Mouse (Mus musculus) hindbrain, postnatal 0 days (tissue): Measurements from ENCODE around the gene Glyctk. TPM values are rescaled to one million over a fixed set of nuclear protein-coding genes. Genes with fewer than 3 reads are reported as not detected.

Source experiments
- ATAC-seq: fragments of 200-750 bp; cut with Nextera tagmentation; 2 replicates; pipeline ENCODE4 v1.8.0; 2017; ENCODE audit warnings: mild to moderate bottlenecking, moderate TSS enrichment, moderate library complexity
- DNase-seq: peaks from one replicate; pipeline ENCODE4 v3.0.0-alpha.2; 2015; ENCODE audit warnings: low spot score
- H3K27ac ChIP-seq: fragments of 300-500 bp; sonication (generic); 2 replicates; pipeline ENCODE4 v1.5.1; 2014; ENCODE audit warnings: mild to moderate bottlenecking
- H3K27me3 ChIP-seq: fragments of 300-500 bp; sonication (generic); 2 replicates; pipeline ENCODE4 v1.6.1; 2014; ENCODE audit warnings: low read length, mixed read lengths; ENCODE audit not compliant: insufficient read depth
- H3K36me3 ChIP-seq: fragments of 300-500 bp; sonication (generic); 2 replicates; pipeline ENCODE4 v1.6.1; 2014; ENCODE audit warnings: low read length, mixed read lengths; ENCODE audit not compliant: insufficient read depth
- H3K4me1 ChIP-seq: fragments of 300-500 bp; sonication (generic); 2 replicates; pipeline ENCODE4 v1.6.1; 2014; ENCODE audit warnings: antibody characterized with exemption, low read length, mixed read lengths; ENCODE audit not compliant: insufficient read depth
- H3K4me2 ChIP-seq: fragments of 300-500 bp; sonication (generic); 2 replicates; pipeline ENCODE4 v1.6.1; 2014; ENCODE audit warnings: low read depth, mild to moderate bottlenecking, low read length, moderate library complexity, mixed read lengths
- H3K4me3 ChIP-seq: fragments of 300-500 bp; sonication (generic); 2 replicates; pipeline ENCODE4 v1.5.1; 2014; ENCODE audit warnings: low read length
- H3K9ac ChIP-seq: fragments of 300-500 bp; sonication (generic); replicated peaks from 2 replicates; pipeline ENCODE4 v1.6.1; 2014; ENCODE audit warnings: mild to moderate bottlenecking, low read length, moderate library complexity, mixed read lengths
- H3K9me3 ChIP-seq: fragments of 300-500 bp; sonication (generic); 2 replicates; pipeline ENCODE4 v1.6.1; 2016; ENCODE audit warnings: low read length, mixed read lengths
- CTCF ChIP-seq: IDR thresholded peaks from 2 replicates; pipeline ENCODE4 v1.5.1; 2016; ENCODE audit warnings: antibody characterized with exemption, control low read depth, low read depth
- WGBS: fragments of 180-500 bp; shearing (Covaris S2); extraction: QIAGEN DNeasy Blood & Tissue Kit; methylation state at CpG from one replicate; pipeline ENCODE4 v1.1.7; 2014; 5-methylcytosine and 5-hydroxymethylcytosine counted together
- polyA plus RNA-seq: library from polyadenylated mRNA; unstranded; fragments of >200 nt; fragmentation: Nextera tagmentation; extraction: Ambion mirVana; gene quantifications from 2 replicates; pipeline ENCODE4 v1.2.1, GENCODE M21; 2015
- total RNA-seq: library from RNA; depleted of rRNA; stranded (reverse); fragments of >200 nt; gene quantifications from 2 replicates; pipeline ENCODE4 v1.2.3, GENCODE M21; 2014

Gene Glyctk
- total and polyA plus RNA-seq, 2 experiments from 2014 or later: 1.2 to 1.3 TPM

DNA sequence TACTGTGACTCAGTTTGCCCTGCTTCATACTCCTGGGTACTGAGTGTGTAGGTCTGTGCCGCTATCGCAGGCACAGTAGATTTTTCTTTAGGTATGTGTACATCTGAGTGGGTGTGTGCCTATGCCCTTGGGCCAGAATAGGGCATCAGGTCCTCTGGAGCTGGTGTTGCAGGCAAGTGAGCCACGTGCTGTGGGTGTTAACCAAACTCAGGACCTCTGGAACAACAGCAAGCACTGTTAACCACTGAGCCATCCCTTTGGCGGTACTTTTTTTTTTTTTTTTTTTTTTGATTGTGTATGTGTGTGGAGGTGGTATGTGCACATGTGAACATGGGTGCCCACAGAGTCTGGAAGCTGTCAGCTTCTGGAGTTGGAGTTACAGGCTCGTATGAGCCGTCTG, 19.9 kb upstream of the Glyctk start:
- ATAC-seq: no peak
- no peak overlapping the region for H3K9ac ChIP-seq
- peaks cover 40% of the 10 kb centered on the region for H3K36me3 ChIP-seq
- H3K9me3 ChIP-seq: no peaks in the 10 kb centered on the region
- H3K4me1 ChIP-seq: peaks cover 19% of the 10 kb centered on the region
- no peak for TF ChIP-seq CTCF
- no peak overlapping the region for H3K4me2 ChIP-seq
- H3K27me3 ChIP-seq: no peaks in the 10 kb centered on the region
- 87% methylated on average over 6 of the region's 6 CpGs for WGBS
- no peak overlapping the region for H3K4me3 ChIP-seq
- H3K27ac ChIP-seq: no peak overlapping the region
- DNase-seq: no peak

DNA sequence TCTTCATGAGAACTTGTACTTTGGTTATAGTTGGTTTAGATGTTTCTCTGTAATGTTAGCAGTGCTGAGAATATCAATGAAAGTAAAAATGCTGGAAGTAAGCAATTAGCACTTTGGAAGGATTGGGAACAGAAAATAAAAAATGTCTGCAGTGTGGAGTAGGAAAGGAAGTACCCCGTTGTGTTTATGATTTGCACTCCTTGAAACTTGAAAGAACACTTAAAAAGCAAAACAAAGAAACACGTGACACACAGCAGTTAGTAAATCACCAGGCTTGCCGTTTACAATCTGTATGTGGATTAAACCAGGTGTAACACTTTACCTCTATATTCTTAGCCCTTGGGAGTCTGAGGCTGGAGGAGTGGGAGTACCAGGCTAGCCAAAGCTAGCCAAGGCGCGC, 18.8 kb upstream of the Glyctk start:
- Histone ChIP-seq H3K9me3 (no peaks in the 10 kb centered on the region), H3K27me3 (no peaks in the 10 kb centered on the region), H3K4me3 (no peak overlapping the region), H3K9ac (no peak overlapping the region), H3K36me3 (peaks cover 30% of the 10 kb centered on the region), H3K4me1 (peaks cover 19% of the 10 kb centered on the region), H3K27ac (no peak overlapping the region), H3K4me2 (no peak overlapping the region)
- ATAC-seq (no peak), DNase-seq (no peak)
- TF ChIP-seq CTCF: no peak
- 85% methylated on average over 5 of the region's 5 CpGs for WGBS

DNA sequence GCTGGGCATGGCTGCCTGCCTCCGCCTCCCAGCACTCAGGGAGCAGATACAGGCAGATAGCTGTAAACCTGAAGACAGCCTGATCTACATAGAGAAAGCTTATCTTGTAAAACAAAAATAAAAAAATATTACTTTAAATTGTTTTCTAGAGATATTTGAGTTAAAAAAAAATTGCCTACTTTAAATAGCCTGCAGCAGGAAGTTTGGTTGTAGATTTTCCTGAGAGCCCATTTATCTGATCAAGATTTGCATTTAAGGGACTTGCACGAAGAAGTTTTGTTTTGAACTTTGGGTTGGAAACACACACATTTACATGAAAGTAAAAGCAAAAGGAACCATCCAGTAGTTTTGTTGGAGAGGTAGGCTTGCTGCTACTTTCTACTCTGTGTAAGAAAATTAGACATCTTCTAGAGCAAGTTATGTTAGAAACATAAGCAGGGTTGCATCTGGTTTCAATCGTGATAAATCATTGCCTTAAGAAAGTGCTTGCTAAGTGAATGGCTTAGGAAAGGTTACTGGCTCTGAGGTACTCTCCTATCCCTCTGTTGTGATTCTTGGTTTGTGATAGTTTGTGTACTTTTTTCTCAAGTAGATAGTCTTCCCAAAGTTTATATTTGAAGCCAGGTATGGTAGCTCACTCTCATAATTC, 17.7 kb upstream of the Glyctk start:
- H3K4me2 ChIP-seq: 0 out of 2 replicates have a peak overlapping the region, but pooled peaks have one; percentile 33
- H3K36me3 ChIP-seq: peaks cover 27% of the 10 kb centered on the region
- WGBS: 77% methylated on average over 3 of the region's 3 CpGs
- peaks cover 19% of the 10 kb centered on the region for H3K4me1 ChIP-seq
- no peak overlapping the region for H3K27ac ChIP-seq
- TF ChIP-seq CTCF: no peak
- DNase-seq: no peak
- no peak overlapping the region for H3K4me3 ChIP-seq
- ATAC-seq: no peak
- H3K9me3 ChIP-seq: no peaks in the 10 kb centered on the region
- H3K27me3 ChIP-seq: no peaks in the 10 kb centered on the region
- H3K9ac ChIP-seq: no peak overlapping the region

DNA sequence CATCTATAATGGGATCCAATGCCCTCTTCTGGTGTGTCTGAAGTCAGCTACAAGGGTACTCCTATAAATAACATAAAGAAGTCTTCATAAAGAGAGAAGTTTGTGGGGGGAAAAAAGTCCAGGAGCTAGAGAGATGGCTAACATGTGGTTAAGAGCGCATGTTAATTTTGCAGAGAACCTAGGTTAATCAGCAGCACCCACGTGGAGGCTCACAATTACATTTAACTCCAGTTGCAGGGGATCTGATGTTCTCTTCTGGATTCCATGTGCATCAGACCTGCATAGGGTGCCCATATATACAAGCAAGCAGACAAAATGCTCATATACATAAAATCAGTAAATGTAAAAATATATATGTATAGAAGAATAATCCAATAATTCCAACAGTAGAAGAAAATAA, 15.4 kb upstream of the Glyctk start:
- Histone ChIP-seq H3K27ac (no peak overlapping the region), H3K4me1 (peaks cover 19% of the 10 kb centered on the region), H3K4me3 (peak overlapping the region; percentile 83), H3K9ac (no peak overlapping the region; the same call in 1 of the 2 replicates), H3K36me3 (peaks cover 14% of the 10 kb centered on the region; the same call in 1 of the 2 replicates), H3K4me2 (peak overlapping the region; percentile 88), H3K27me3 (no peaks in the 10 kb centered on the region), H3K9me3 (no peaks in the 10 kb centered on the region)
- DNase-seq: no peak
- ATAC-seq: no peak
- 49% methylated on average over 2 of the region's 2 CpGs for WGBS
- no peak for TF ChIP-seq CTCF

DNA sequence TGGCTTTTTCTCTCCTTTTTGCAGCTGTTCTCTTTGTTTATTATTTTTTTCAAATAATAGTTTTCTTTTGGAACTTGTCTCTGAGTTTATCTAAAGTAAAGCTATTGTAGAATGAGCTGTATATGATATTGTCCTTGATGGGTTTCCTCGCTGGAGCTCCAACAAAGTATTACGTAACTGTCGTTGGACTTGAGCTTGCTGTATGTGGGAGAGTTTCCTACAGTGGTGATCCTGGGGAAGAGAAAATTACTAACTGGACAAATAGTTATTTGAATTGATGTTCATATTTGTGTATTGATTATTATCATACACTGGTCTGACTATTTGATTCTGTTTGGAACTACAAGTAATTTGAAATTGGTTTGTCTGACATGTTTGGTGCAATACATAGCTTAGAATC, 14.6 kb upstream of the Glyctk start:
- Histone ChIP-seq H3K36me3 (peaks cover 6% of the 10 kb centered on the region; the same call in 1 of the 2 replicates), H3K4me2 (peak overlapping the region; percentile 88), H3K4me3 (peak overlapping the region; percentile 83), H3K9me3 (no peaks in the 10 kb centered on the region), H3K27ac (no peak overlapping the region), H3K4me1 (peaks cover 19% of the 10 kb centered on the region), H3K27me3 (no peaks in the 10 kb centered on the region), H3K9ac (no peak overlapping the region)
- no peak for DNase-seq
- ATAC-seq: no peak
- 13% methylated on average over 3 of the region's 3 CpGs for WGBS
- TF ChIP-seq CTCF: no peak

DNA sequence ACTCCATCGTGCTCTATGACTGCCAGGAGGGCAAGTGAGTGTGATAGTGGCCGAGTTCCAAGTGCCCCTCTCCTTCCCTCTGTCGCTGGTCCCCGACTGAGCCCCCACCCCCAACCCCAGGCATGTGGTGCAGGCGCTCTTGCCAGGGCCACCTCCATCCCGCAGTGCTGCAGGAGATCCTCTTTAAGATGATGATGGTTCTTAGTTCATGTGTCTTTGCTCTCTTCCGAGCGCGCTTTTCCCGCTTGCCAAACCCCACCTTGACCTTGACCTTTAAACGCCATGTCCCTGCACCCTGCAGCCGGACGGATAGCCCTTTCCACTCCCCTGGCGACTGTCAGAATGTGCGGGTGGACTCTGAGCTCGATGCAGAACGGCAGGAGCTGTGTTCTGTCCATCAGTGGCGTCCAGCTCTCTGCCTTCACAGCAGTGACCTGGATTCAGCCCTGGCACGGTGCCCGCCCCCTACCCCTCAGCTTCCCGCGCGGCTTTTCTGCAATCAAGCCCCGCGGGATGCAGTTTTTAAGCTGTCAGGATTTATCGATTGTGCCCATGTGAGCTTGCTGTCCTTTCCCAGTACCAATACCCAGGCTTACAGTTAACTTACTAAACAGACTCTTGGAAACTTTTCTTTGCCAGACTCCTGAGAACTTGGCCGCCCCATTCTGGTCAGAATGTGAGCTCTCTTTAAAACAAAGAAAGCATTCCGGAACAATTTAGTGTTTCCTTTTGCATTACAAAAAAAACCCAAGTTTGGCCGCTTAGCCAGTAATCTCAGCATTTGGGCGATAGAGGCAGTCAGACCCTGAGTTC, 13.6 kb upstream of the Glyctk start:
- no peaks in the 10 kb centered on the region for H3K36me3 ChIP-seq
- TF ChIP-seq CTCF: no peak
- DNase-seq (peak; percentile 74), ATAC-seq (peak; percentile 71)
- peak overlapping the region; percentile 97 for H3K27ac ChIP-seq
- peak overlapping the region; percentile 88 for H3K4me2 ChIP-seq
- no peaks in the 10 kb centered on the region for H3K9me3 ChIP-seq
- no peaks in the 10 kb centered on the region for H3K27me3 ChIP-seq
- under 1% methylated on average over 30 of the region's 30 CpGs for whole genome bisulfite sequencing
- H3K9ac ChIP-seq: peak overlapping the region; percentile 83
- H3K4me1 ChIP-seq: peaks cover 19% of the 10 kb centered on the region
- H3K4me3 ChIP-seq: peak overlapping the region; percentile 83
